Mouse (Mus musculus) left cerebral cortex, adult 9 months (tissue): ENCODE data around the gene Tcf20.
"Not testable (repeated sequence)": the region's sequence is repeated elsewhere in the genome, so short reads cannot be mapped to it uniquely, and the experiment has no call there.

Source experiments
- DNase-seq, 2 experiments: peaks; one replicate each; pipeline ENCODE4 v3.0.0; 2022; ENCODE audit warnings: low spot score in 2 of 2

Tcf20 gene

GRCm38 (mm10) chr15:82810556-82810955 is 177.1 kb downstream of the Tcf20 start:
- DNase-seq = no peak

- DNase-seq = no peak
These were observed 178.2 kb downstream of the Tcf20 start for GRCm38 (mm10) chr15:82809511-82809910.

GRCm38 (mm10) chr15:82806969-82807763 is 180.5 kb downstream of the Tcf20 start:
- no peak for DNase-seq

- DNase-seq = peak; percentile 42 to 92
These were observed 182.7 kb downstream of the Tcf20 start for GRCm38 (mm10) chr15:82804708-82805639.

GRCm38 (mm10) chr15:82795936-82796440 is 191.7 kb downstream of the Tcf20 start:
- DNase-seq = no peak

GRCm38 (mm10) chr15:82794277-82794676 is 193.4 kb downstream of the Tcf20 start, which contains the start of gene Cyp2d26:
TSS of gene Cyp2d26 (minus strand) at chr15:82794294.
- no peak for DNase-seq

- no peak for DNase-seq
These were observed 193.8 kb downstream of the Tcf20 start for GRCm38 (mm10) chr15:82793868-82794267.

- no peak for DNase-seq
These were observed 194.2 kb downstream of the Tcf20 start for GRCm38 (mm10) chr15:82793454-82793853.

GRCm38 (mm10) chr15:82792566-82792965 is 195.1 kb downstream of the Tcf20 start:
- DNase-seq = no peak

GRCm38 (mm10) chr15:82784581-82784980 is 203.1 kb downstream of the Tcf20 start:
- DNase-seq = no peak

GRCm38 (mm10) chr15:82783800-82784199 is 203.9 kb downstream of the Tcf20 start:
- no peak for DNase-seq

- not testable (repeated sequence) for DNase-seq
These were observed 209.8 kb downstream of the Tcf20 start for GRCm38 (mm10) chr15:82777856-82778255.

- DNase-seq = no peak
These were observed 221.7 kb downstream of the Tcf20 start for GRCm38 (mm10) chr15:82765943-82766342.

GRCm38 (mm10) chr15:82764881-82765280 is 222.8 kb downstream of the Tcf20 start:
- DNase-seq = no peak

GRCm38 (mm10) chr15:82763631-82764420 is 223.8 kb downstream of the Tcf20 start, which contains the start of gene Cyp2d40:
TSS of gene Cyp2d40 (minus strand) at chr15:82764183.
- no peak for DNase-seq
